Mouse (Mus musculus) embryonic stem cell, embryonic (primary cell): ENCODE measurements around the gene Pafah1b1.

ENCODE experiments used
- CTCF ChIA-PET, 4 experiments: fragments of 300-600 bp in 2 of 4; fragments of 350-600 bp in 2 of 4; sonication (Branson Sonifier 250); formaldehyde crosslinking; loops; one replicate each; lab custom pipeline; 2022; ENCODE audit warnings: inconsistent platforms in 2 of 4; lab: Charles Lee
- POLR2A ChIA-PET, 4 experiments: fragments of 300-600 bp in 2 of 4; fragments of 350-600 bp in 2 of 4; sonication (Branson Sonifier 250); formaldehyde crosslinking; loops; one replicate each; lab custom pipeline; 2022; ENCODE audit warnings: antibody characterized with exemption in 4 of 4, inconsistent platforms in 1 of 4; lab: Charles Lee

The Pafah1b1 gene

DNA sequence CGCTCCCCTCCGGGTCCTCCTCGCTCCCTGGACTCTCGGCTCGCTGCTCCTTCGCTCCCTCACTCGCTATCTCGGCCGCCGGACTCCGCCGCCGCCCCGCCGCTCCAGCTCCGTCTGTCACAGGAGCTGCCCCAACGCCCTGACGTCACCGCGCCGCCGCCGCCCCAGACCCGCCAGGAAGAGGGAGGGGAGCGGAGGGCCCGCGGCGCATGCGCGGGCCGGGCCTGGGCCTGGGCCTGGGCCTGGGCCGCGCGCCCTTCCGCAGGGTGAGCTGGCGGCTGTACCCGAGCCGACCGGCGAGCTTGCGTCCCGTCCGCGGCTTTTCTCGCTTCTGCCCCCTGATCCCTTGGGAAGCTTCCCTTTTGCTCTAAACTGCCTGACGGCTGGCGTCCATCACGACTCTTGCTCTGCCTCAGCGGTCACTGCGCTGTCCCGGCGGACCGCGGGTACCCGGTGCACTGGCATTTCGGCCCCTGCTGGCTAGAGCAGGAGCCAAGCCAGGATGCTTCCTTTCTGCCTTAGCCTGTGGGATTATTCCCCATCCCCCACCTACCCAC lies at the start of gene Pafah1b1:
Gene Pafah1b1, minus strand, starts transcription at position 436 of the 557 bp plus-strand sequence.
- POLR2A ChIA-PET, result interaction anchor here (0.6 to 10.2 kb wide), 85 partner anchors 9 to 737 kb away, joined by 3 to 78 read pairs (median 4); partner anchors contain the start of genes Mettl16 (in 4 of the 4), Mnt (in 3 of the 4), Cluh (in 1 of the 4) and Tlcd2 (in 1 of the 4)
- CTCF ChIA-PET, result interaction anchor here in 3 of 4 experiments (0.6 to 1.2 kb wide), 7 partner anchors 14 to 106 kb away, joined by 3 to 6 read pairs (median 3); partner anchors contain the start of gene Mettl16 (in 2 of the 3)

DNA sequence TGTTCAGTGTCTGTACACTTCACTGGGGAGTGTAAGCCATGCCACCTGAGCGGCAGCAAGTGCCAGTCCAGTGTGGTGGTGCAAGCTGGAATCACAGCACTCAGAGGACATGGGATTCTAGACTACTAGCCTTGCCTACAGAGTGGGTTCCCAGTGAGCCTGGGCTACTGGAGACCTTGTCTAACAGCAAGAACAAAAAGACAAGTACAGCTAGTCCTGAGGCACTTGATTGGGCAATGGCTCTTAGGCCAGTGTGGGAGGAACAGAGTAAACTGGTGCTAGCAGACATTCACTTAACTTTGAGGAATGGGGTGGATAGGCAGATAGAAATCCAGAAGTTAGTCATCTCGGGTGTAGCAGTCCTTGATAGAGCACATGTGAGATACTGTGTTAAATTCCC lies 47.9 kb upstream of the Pafah1b1 start:
- ChIA-PET POLR2A (interaction anchor here in 3 of 4 experiments (0.5 to 4.1 kb wide), 21 partner anchors 8 to 153 kb away, joined by 3 to 80 read pairs (median 6); partner anchors contain the start of genes Pafah1b1 (in 2 of the 3) and Ccdc92b (in 1 of the 3)), CTCF (no interaction called here)

DNA sequence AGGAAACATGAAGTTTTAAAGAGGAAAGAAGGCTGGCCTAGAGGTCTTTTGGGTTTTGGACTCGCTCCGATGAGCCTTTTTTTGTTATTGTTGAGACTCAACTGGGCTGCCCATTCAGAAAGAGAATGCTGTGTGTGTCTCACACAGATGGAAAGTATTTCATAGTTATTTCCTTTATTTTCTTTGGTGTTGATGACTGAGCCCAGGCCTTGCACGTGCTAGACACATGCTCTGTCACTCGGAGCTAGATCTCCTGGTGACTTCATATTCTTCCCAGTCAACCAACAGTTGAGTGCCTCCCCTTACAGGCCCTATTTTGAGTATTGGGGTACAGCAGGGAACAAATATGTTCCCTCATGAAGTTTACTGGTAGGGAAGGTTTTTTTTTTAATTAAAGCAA lies 47.2 kb upstream of the Pafah1b1 start:
- CTCF ChIA-PET, result no interaction called here

DNA sequence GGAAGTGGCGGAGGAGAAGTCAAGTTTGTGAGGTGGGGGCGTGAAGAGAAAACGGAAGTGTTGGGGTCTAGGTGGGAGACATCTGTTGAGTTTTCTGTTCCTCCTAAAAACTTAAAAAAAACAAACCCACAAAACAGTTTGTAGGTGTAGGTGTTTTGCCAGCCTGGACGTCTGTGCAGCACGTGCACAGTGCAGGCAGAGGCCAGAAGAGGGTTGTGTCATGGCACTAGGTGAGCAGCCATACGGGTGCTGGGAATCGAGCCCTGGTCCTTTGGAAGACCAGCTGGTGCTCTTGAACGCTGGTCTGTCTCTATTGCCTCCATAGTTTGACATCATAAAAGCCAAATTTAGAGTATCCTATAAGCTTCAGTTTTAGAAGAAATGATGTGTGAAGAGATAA lies 46.8 kb upstream of the Pafah1b1 start:
- ChIA-PET CTCF (interaction anchor here in 3 of 4 experiments (0.6 to 1.6 kb wide), 4 partner anchors 47 to 329 kb away, joined by 3 to 5 read pairs (median 4); partner anchors contain the start of gene Pafah1b1 (in 2 of the 3)), POLR2A (interaction anchor here (0.6 to 4.1 kb wide), 110 partner anchors 8 to 740 kb away, joined by 3 to 80 read pairs (median 5); partner anchors contain the start of genes Pafah1b1 (in 4 of the 4), Ccdc92b (in 2 of the 4), Cluh (in 2 of the 4) and Mnt (in 2 of the 4))

More for the DNA sequence above, 47.2 kb upstream of the Pafah1b1 start:
- POLR2A ChIA-PET, result interaction anchor here (0.5 to 4.1 kb wide), 55 partner anchors 9 to 690 kb away, joined by 3 to 80 read pairs (median 6); partner anchors contain the start of genes Pafah1b1 (in 4 of the 4), Ccdc92b (in 1 of the 4), Cluh (in 1 of the 4) and Mnt (in 1 of the 4)

DNA sequence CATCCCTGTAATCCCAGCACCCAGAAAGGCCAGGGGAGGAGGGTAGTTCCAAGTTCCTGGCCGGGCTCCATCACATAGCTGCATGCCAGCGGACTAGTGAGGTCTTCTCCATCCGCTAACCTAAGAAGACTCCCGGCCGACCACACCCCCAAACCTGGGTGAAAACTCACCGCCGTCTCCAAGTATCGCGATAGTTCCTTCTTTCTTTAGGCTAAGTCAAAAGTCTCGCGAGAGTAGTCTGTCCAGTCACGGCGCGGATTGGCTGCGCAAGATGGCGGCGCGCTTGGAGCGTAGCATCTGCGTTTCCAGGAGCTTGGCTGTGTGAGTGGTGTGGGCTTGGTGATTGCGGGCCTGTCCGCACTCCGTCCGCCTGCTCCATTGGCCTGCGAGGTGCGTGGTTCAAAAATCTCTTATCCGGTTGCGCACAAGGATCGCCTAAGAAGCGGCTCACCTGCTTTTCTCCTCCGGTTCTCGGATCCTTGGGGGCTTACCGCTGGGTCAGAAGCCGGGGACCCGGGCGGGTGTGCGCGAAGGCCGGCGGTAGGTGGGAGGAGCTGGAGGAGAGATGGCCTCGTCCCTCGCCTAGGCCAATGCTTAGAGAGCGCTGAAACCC lies 46.2 kb upstream of the Pafah1b1 start, which contains the start of gene Mettl16:
Gene Mettl16, plus strand, starts transcription at position 236 of the 613 bp plus-strand sequence.
- ChIA-PET POLR2A (interaction anchor here (0.6 to 4.1 kb wide), 119 partner anchors 8 to 908 kb away, joined by 3 to 80 read pairs (median 5); partner anchors contain the start of genes Pafah1b1 (in 4 of the 4), Cluh (in 2 of the 4), Mnt (in 2 of the 4) and Smg6 (in 2 of the 4)), CTCF (interaction anchor here in 3 of 4 experiments (0.6 to 1.6 kb wide), 5 partner anchors 46 to 329 kb away, joined by 3 to 5 read pairs (median 4); partner anchors contain the start of gene Pafah1b1 (in 2 of the 3))

DNA sequence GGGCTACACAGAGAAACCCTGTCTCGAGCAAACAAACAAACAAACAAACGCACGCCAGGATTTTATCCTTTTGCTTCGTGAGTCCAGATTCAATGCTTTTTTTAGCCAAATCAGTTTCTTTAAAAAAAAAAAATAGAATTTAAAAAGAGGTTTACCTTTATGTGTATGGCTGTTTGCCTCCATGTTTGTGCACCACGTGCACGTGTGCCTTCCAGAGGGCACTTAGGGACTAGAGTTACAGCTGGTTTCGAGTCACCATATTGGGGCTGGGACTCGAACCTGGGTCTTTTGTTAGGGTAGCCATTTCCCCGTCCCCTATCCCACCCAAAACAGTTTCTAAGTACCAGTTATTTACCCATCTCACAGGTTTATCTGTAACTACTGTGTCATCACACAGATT lies 45.6 kb upstream of the Pafah1b1 start:
- ChIA-PET POLR2A (interaction anchor here (0.6 to 4.1 kb wide), 88 partner anchors 10 to 909 kb away, joined by 3 to 80 read pairs (median 5); partner anchors contain the start of genes Pafah1b1 (in 4 of the 4), Mnt (in 2 of the 4), Smg6 (in 2 of the 4) and Srr (in 2 of the 4)), CTCF (interaction anchor here in 3 of 4 experiments (0.6 to 1.6 kb wide), 4 partner anchors 46 to 89 kb away, joined by 3 to 5 read pairs (median 4); partner anchors contain the start of gene Pafah1b1 (in 2 of the 3))

DNA sequence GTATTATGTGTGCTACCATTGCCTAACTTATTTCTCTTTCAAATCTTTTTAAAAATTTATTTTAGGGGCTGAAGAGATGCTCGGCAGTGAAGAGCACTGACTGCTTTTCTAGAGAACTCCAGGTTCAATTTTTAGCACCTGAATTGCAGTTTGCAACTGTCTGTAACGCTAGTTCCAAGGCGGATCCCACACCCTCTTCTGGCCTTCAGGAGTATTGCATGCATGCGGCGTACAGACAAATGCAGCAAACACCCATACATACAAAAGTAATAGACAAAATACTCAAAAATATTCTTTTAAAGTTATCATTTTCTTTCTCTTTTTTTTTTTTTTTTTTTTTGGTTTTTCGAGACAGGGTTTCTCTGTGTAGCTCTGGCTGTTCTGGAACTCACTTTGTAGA lies 43.6 kb upstream of the Pafah1b1 start:
- ChIA-PET POLR2A (interaction anchor here in 3 of 4 experiments (0.6 to 2.7 kb wide), 17 partner anchors 9 to 221 kb away, joined by 3 to 10 read pairs (median 4); partner anchors contain the start of gene Pafah1b1 (in 3 of the 3)), CTCF (interaction anchor here in 3 of 4 experiments (0.7 to 0.9 kb wide), 3 partner anchors 49 to 539 kb away, joined by 3 to 7 read pairs (median 4); no protein-coding TSS in a partner anchor)

DNA sequence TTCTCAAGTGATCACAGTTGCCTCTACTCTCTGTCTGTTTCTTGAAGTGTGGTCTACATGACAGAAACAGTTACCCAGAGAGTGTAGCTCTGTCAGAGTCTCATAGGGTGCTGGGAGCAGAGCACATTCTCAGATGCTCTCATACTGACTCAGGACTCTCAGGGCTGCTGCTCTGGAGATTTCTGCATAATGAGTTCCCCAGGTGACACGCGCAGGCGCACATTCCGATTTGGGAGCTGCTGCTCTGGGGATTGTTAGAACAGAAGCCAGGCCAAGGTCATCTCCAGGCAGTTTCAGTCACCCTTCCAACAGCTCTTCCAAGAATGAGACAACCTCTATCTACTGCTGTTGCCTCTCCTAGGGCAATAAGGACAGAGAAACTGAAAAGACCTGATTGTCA lies 43.0 kb upstream of the Pafah1b1 start:
- ChIA-PET CTCF (interaction anchor here in 3 of 4 experiments (0.7 to 1.2 kb wide), 5 partner anchors 10 to 220 kb away, joined by 3 to 4 read pairs (median 3); no protein-coding TSS in a partner anchor), POLR2A (interaction anchor here in 3 of 4 experiments (0.5 to 2.7 kb wide), 22 partner anchors 10 to 221 kb away, joined by 3 to 10 read pairs (median 4); partner anchors contain the start of gene Pafah1b1 (in 3 of the 3))

DNA sequence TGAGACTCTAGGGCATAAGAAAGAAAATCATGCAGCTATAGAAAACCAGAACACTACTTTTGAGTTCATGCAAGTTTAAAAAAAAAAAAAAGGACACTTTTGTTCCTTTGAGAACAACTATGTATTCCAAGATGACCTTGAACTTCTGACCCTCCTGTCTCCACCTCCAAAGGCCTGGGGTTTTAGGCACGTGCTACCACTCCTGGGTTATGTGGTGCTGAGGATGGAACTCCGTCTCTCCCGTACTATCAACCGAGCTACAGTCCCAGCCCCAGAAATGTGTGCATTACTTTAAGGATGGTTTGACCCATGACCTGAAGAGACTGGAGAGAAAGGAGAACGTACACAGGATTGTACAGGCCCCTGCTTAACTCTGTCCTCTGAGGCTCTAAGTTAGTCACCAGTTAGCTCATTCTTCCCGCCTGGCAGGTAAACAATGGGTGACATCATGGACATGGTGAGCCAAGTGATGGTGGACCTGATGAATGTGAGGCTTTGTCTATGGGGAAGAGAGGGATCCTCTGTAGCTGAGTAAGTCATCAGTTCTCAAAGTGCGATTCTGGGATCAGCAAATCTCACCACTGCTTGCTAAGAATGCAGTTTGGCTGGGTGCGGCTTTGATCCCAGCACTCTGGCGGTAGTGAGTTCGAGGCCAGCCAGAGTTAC lies 39.6 kb upstream of the Pafah1b1 start:
- POLR2A ChIA-PET, result interaction anchor here (0.6 to 3.6 kb wide), 53 partner anchors 11 to 697 kb away, joined by 3 to 18 read pairs (median 3); partner anchors contain the start of genes Mnt (in 3 of the 4), Pafah1b1 (in 3 of the 4), Tlcd2 (in 1 of the 4) and Tsr1 (in 1 of the 4)
- CTCF ChIA-PET, result interaction anchor here (0.7 to 1.6 kb wide), 10 partner anchors 19 to 401 kb away, joined by 3 to 5 read pairs (median 3); no protein-coding TSS in a partner anchor

DNA sequence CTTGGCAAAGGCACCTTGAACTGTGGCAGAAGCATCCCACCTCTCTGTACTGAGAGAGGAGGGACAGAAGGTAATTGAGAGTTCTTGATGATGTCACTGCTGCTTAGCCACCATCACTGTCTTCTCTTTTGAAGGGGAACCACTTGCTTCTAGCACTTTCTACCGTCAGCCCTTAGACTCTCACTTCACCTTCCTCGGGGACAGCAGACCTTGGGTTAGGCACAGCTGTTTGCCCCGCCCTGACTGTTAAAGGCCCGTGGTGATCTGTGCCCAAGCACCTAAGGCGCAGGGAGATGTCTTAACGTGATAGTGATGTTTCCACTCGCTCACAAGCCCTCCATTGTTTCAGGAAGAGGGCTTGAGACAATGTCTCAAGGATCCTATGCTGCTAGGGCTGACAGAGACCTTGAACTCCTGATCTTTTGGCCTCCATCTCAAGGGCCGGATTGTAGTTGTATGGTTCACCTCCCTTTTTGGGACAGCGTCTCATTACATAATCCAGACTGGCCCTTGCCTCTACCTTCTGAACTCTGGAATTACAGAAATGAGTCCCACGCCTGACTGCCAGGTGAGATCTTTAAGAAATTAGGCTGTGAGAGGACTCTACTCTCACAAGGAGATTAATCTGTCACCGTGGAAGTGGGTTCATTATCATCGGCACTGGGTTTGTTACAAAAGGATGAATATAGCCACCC lies 36.7 kb upstream of the Pafah1b1 start:
- CTCF ChIA-PET, result interaction anchor here in 1 of 4 experiments (0.8 kb wide), 1 partner anchor 10 kb away, joined by 3 read pairs; no protein-coding TSS in a partner anchor

DNA sequence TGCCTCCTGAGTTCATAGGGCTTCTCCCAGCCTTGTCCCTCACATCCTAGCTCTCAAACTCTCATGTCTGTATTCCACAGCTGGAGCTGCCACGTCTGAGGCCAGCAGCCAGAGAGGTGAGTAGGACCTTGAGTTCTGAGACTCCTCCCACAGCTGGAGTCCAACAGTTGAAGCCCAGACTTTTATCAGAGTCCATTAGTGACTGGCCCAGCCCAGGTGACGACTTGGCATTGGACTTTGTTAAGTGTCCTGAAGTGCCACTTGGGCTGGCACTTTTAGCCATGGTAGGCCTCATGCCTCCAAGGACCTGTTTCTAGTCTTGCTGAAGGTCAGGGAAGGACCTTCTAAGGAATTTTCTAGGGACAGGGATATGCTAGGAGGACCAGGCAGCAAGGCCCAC lies 32.2 kb upstream of the Pafah1b1 start:
- POLR2A ChIA-PET, result interaction anchor here in 3 of 4 experiments (0.8 to 2.1 kb wide), 4 partner anchors 10 to 14 kb away, joined by 3 to 9 read pairs (median 4); partner anchors contain the start of gene Mettl16 (in 3 of the 3)
- CTCF ChIA-PET, result no interaction called here

More for the DNA sequence above, 36.7 kb upstream of the Pafah1b1 start:
- POLR2A ChIA-PET, result interaction anchor here in 3 of 4 experiments (0.8 to 1.6 kb wide), 8 partner anchors 10 to 138 kb away, joined by 3 to 5 read pairs (median 3); partner anchors contain the start of genes Pafah1b1 (in 3 of the 3) and Mettl16 (in 1 of the 3)

DNA sequence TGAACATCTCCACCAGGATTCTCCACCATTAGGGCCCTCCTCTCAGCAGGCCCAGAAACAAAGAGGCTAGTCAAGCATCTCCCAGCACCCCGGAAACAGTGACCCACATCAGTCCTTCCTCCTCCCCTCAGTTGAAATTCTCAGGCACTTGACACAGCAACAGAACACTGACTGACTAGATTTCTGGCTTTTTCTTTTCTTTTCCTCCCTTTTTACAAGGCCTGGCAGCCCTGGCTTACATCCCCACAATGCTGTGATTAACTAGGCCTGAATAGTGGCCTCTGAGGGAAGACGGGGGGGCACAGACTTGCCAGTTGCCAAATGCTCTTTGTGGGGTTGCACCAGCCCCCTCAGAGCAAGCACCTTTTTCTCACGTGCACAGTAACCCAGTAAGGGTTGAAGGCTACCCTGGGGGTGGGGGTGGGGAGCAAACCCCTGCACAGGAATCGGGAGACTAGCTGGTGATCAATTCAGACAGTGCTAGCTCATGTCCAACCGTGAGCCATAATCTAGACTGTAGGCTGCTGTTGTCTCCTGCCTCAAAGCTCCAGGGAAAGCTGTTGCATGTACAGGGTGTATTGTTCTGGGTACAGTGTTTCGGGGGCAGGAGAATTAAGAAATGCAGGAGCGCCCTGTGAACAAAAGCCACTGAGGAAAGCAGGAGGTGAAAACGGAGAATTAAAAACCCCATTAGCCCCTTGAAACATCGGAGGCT lies 27.0 kb upstream of the Pafah1b1 start:
- ChIA-PET CTCF (interaction anchor here in 3 of 4 experiments (0.6 kb wide), 3 partner anchors 9 to 154 kb away, joined by 3 to 11 read pairs (median 3); no protein-coding TSS in a partner anchor), POLR2A (interaction anchor here in 3 of 4 experiments (0.5 to 3.7 kb wide), 12 partner anchors 19 to 1605 kb away, joined by 3 to 13 read pairs (median 4); partner anchors contain the start of genes Mettl16 (in 1 of the 3) and Pafah1b1 (in 1 of the 3))

DNA sequence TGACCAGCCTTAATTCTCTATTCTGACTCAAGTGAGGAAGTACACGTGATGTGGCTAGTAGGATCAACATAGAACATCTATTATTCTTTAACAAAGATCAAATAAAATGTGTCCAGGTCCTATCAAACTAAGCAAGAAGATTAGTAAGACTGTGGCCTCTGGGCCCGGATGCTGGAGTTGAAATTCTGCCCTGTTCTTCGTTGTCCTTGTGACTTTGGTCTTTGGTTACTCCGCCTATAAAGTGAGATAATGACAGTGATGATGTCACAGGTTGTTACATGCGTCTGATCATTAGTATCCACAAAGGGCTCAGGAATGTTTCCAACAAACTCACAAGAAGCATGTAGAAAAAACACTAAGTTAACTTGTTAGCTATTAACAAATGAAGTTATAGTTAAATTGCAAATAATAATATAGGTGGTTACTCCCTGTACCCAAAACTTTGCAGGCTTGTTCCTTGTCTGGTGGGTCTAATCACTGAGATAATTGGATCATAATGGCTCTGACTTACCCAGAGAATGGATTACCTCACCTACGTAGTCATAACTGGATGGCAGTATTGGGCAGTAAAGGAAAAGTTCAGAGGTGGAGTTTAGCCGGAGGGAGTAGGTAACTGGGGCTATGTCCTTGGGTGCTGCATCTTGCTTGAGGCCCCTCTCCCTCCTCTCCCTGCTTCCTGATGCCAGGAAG lies 26.3 kb upstream of the Pafah1b1 start:
- ChIA-PET POLR2A (interaction anchor here in 3 of 4 experiments (1.0 to 3.7 kb wide), 3 partner anchors 20 to 76 kb away, joined by 3 to 13 read pairs (median 6); partner anchors contain the start of genes Mettl16 (in 1 of the 3) and Pafah1b1 (in 1 of the 3)), CTCF (interaction anchor here in 2 of 4 experiments (0.6 kb wide), 2 partner anchors 10 to 114 kb away, joined by 3 to 11 read pairs; no protein-coding TSS in a partner anchor)

DNA sequence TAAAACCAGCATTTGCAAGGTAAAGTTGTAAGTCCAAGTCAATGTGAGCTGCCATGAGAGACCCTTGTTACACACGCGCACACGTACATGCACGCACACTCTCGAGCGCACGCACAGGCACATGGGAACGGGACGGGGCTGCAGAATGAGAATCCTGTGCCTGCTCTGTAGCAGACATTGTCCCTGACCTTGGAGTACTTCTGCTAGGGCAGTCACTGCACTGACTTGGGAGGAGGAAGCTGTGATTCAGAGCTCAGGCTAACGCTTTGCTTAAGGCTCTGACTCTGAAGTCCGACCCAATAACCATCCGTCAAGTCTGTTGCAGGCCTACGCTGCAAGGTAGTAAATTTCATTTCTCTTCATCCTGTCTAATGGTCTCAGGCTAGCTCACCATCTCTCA lies 24.8 kb upstream of the Pafah1b1 start:
- ChIA-PET POLR2A (interaction anchor here (0.6 to 2.7 kb wide), 23 partner anchors 9 to 111 kb away, joined by 3 to 19 read pairs (median 5); partner anchors contain the start of genes Mettl16 (in 3 of the 4) and Pafah1b1 (in 3 of the 4)), CTCF (interaction anchor here in 1 of 4 experiments (0.5 to 0.7 kb wide), 2 partner anchors 133 to 1021 kb away, joined by 3 read pairs; no protein-coding TSS in a partner anchor)
